Mouse (Mus musculus): ENCODE data around the gene Stox2. TPM values are rescaled to one million over a fixed set of nuclear protein-coding genes. Genes with fewer than 3 reads are reported as not detected.

The Stox2 gene
- total and polyA plus RNA-seq, 2 experiments from 2014 or later = 39.9 to 85.6 TPM

DNA sequence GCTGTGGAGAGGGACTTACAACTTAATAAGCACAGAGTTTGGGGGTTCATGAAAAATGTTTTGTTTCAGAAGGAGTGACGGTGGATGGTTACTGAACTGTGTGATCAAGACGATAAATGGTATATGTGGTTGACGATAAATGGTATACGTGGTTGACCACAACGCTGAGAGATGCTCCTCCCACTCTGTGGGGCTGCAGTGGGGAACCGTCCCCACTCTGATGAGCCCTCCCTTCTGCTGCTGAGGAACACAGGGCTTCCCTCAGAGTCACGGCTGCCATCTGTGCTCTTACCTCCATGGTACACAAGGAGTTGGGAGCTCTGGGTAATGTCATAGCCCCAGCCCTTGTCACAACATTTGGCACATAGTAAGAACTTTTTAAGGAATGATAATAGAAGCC is 72.4 kb downstream of the Stox2 start:
- no peaks in the 10 kb centered on the region for H3K27me3 ChIP-seq (ENCODE audit: insufficient read depth, low read length)
- no peak overlapping the region for H3K27ac ChIP-seq (ENCODE audit: low read depth, low read length)
- ATAC-seq (no peak), DNase-seq (no peak)
- no peaks in the 10 kb centered on the region for H3K4me1 ChIP-seq (ENCODE audit: insufficient read depth)
- no peaks in the 10 kb centered on the region for H3K36me3 ChIP-seq (ENCODE audit: insufficient read depth)
- TF ChIP-seq CTCF (IDR thresholded peaks at IDR 0.05; ENCODE audit: low read depth) = no peak
- H3K4me2 ChIP-seq (ENCODE audit: low read depth) = no peak overlapping the region
- H3K4me3 ChIP-seq (ENCODE audit: low read depth, low read length) = no peak overlapping the region
- no peak overlapping the region for H3K9ac ChIP-seq
- H3K9me3 ChIP-seq (ENCODE audit: low read length) = peaks cover 3% of the 10 kb centered on the region
- WGBS = 94% methylated on average over 7 of the region's 7 CpGs

GRCm38 (mm10) chr8:47371539-47371938 is 74.6 kb downstream of the Stox2 start:
- H3K9ac ChIP-seq = no peak overlapping the region
- no peaks in the 10 kb centered on the region for H3K27me3 ChIP-seq (ENCODE audit: insufficient read depth, low read length)
- ATAC-seq = peak; percentile 54
- peak; percentile 78 for DNase-seq
- H3K4me1 ChIP-seq (ENCODE audit: insufficient read depth) = no peaks in the 10 kb centered on the region
- no peak overlapping the region for H3K27ac ChIP-seq (ENCODE audit: low read depth, low read length)
- no peak overlapping the region for H3K4me2 ChIP-seq (ENCODE audit: low read depth)
- TF ChIP-seq CTCF (IDR thresholded peaks at IDR 0.05; ENCODE audit: low read depth) = peak; percentile 94
- H3K36me3 ChIP-seq (ENCODE audit: insufficient read depth) = no peaks in the 10 kb centered on the region
- peaks cover 3% of the 10 kb centered on the region for H3K9me3 ChIP-seq (ENCODE audit: low read length)
- H3K4me3 ChIP-seq (ENCODE audit: low read depth, low read length) = no peak overlapping the region
- WGBS = 10% methylated on average over 3 of the region's 3 CpGs

- Histone ChIP-seq H3K9me3 (ENCODE audit: low read length) (peaks cover 3% of the 10 kb centered on the region), H3K36me3 (ENCODE audit: insufficient read depth) (no peaks in the 10 kb centered on the region), H3K4me1 (ENCODE audit: insufficient read depth) (no peaks in the 10 kb centered on the region), H3K4me3 (ENCODE audit: low read depth, low read length) (no peak overlapping the region), H3K9ac (no peak overlapping the region), H3K4me2 (ENCODE audit: low read depth) (no peak overlapping the region), H3K27me3 (ENCODE audit: insufficient read depth, low read length) (no peaks in the 10 kb centered on the region), H3K27ac (ENCODE audit: low read depth, low read length) (no peak overlapping the region)
- no peak for TF ChIP-seq CTCF (IDR thresholded peaks at IDR 0.05; ENCODE audit: low read depth)
- WGBS = 25% methylated on average over 3 of the region's 3 CpGs
- ATAC-seq (no peak), DNase-seq (no peak)
Observed at GRCm38 (mm10) chr8:47371081-47371480, 75.1 kb downstream of the Stox2 start.

DNA sequence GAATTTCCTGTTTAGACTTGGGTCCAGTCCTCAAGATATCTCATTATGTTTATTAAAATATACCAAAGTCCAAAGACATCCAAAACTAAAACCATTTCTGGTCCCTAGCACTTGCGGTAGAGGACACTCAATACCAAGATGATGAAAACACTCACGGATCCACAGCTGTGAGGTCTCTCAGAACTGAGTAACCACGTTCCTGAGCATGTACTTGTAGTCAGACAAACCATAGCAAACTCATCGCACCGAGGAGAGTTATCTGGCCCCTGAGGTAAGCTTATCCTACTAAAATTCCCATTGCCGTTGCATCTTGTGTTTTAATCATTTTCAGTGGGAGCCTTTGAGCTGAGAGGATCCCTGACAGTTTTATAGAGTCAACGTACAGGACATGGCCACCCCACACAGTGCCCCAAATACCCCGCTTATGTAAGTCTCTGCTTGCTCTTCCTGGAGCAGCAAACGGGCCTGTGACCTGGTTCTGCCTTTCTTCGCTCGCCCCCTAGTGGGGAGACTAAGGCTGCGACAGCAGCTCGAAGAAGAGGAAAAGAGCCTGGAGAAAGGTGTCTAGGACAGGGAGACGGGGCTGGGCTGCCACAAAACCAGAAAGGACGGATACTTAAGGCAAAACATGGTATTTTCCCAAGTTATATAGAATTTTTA is 75.6 kb downstream of the Stox2 start:
- Histone ChIP-seq H3K36me3 (ENCODE audit: insufficient read depth) (no peaks in the 10 kb centered on the region), H3K9ac (no peak overlapping the region), H3K4me3 (ENCODE audit: low read depth, low read length) (no peak overlapping the region), H3K4me1 (ENCODE audit: insufficient read depth) (no peaks in the 10 kb centered on the region), H3K4me2 (ENCODE audit: low read depth) (no peak overlapping the region), H3K9me3 (ENCODE audit: low read length) (peaks cover 3% of the 10 kb centered on the region), H3K27me3 (ENCODE audit: insufficient read depth, low read length) (no peaks in the 10 kb centered on the region), H3K27ac (ENCODE audit: low read depth, low read length) (no peak overlapping the region)
- WGBS = 20% methylated on average over 15 of the region's 15 CpGs
- TF ChIP-seq CTCF (IDR thresholded peaks at IDR 0.05; ENCODE audit: low read depth) = peak; percentile 97
- DNase-seq = peak; percentile 91
- peak; percentile 88 for ATAC-seq

DNA sequence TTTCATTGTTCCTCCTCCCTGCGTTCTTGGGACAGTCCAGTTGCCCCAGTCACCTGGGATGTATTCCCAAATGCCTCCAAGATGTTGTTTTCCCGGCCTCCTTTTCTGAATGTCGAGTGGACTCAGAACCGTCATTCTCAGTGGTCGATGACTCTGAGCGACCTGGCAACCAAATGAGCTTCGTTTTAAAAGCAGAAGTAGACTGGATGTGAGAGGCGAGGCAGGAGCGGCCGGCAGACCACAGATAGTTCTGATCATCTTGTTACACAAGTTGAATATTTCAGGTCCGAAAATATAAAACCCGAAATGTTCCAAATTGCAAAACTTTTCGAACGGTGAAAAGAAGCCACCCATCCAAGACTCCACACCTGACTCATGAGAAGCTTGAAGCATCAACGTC is 76.2 kb downstream of the Stox2 start:
- H3K27me3 ChIP-seq (ENCODE audit: insufficient read depth, low read length) = no peaks in the 10 kb centered on the region
- H3K9me3 ChIP-seq (ENCODE audit: low read length) = peaks cover 3% of the 10 kb centered on the region
- TF ChIP-seq CTCF (IDR thresholded peaks at IDR 0.05; ENCODE audit: low read depth) = no peak
- DNase-seq = no peak
- no peaks in the 10 kb centered on the region for H3K36me3 ChIP-seq (ENCODE audit: insufficient read depth)
- H3K4me2 ChIP-seq (ENCODE audit: low read depth) = no peak overlapping the region; the same call in 1 of the 2 replicates
- ATAC-seq = no peak
- no peak overlapping the region for H3K4me3 ChIP-seq (ENCODE audit: low read depth, low read length)
- no peak overlapping the region for H3K9ac ChIP-seq
- no peak overlapping the region for H3K27ac ChIP-seq (ENCODE audit: low read depth, low read length)
- 72% methylated on average over 15 of the region's 15 CpGs for WGBS
- H3K4me1 ChIP-seq (ENCODE audit: insufficient read depth) = no peaks in the 10 kb centered on the region

DNA sequence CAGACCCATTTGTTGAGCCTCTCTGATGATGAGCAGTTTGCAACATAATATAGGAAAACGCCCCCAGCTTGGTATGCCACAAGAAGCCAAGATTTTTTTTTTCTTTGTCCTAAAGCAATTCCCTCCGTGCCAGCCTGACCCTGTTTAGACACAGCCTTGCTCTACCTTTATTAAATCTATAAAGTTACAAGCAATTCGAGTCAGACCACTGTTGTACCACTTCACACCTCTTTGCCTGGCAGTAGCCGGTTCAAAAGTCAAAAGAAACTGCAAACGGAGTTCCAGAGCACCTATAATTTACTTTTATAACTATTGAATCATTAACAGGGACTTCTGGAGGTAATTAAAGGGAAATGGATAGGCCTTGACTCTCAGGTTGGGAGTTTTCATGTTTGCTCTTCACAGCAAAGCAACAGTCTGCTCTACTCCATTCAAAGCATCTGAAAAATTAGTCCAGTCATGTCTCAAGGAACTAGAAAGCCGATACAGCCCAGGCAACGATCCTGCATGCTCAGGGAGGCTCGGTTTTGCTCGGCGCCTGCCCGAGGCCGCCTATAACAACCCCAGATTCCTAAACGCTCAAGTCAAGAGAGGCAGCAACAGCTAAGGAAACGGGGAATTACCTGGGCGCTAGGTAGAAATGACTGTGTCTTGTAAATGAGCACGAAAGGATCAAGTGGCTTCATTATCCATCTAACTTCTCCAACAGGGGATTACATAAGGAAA is 77.0 kb downstream of the Stox2 start:
- WGBS = 56% methylated on average over 16 of the region's 16 CpGs
- Histone ChIP-seq H3K9ac (no peak overlapping the region), H3K36me3 (ENCODE audit: insufficient read depth) (no peaks in the 10 kb centered on the region), H3K27me3 (ENCODE audit: insufficient read depth, low read length) (no peaks in the 10 kb centered on the region), H3K4me2 (ENCODE audit: low read depth) (no peak overlapping the region; the same call in 1 of the 2 replicates), H3K9me3 (ENCODE audit: low read length) (no peaks in the 10 kb centered on the region; the same call in 1 of the 2 replicates), H3K4me1 (ENCODE audit: insufficient read depth) (no peaks in the 10 kb centered on the region), H3K4me3 (ENCODE audit: low read depth, low read length) (no peak overlapping the region), H3K27ac (ENCODE audit: low read depth, low read length) (no peak overlapping the region)
- DNase-seq (no peak), ATAC-seq (no peak)
- TF ChIP-seq CTCF (IDR thresholded peaks at IDR 0.05; ENCODE audit: low read depth) = no peak

- Histone ChIP-seq H3K27ac (ENCODE audit: low read depth, low read length) (no peak overlapping the region), H3K4me1 (ENCODE audit: insufficient read depth) (no peaks in the 10 kb centered on the region), H3K4me2 (ENCODE audit: low read depth) (no peak overlapping the region), H3K36me3 (ENCODE audit: insufficient read depth) (no peaks in the 10 kb centered on the region), H3K9me3 (ENCODE audit: low read length) (no peaks in the 10 kb centered on the region), H3K27me3 (ENCODE audit: insufficient read depth, low read length) (no peaks in the 10 kb centered on the region), H3K4me3 (ENCODE audit: low read depth, low read length) (no peak overlapping the region), H3K9ac (no peak overlapping the region)
- 87% methylated on average over 6 of the region's 6 CpGs for WGBS
- DNase-seq = no peak
- TF ChIP-seq CTCF (IDR thresholded peaks at IDR 0.05; ENCODE audit: low read depth) = no peak
- ATAC-seq = no peak
Observed at GRCm38 (mm10) chr8:47367029-47367428, 79.1 kb downstream of the Stox2 start.
